Mouse (Mus musculus) brain, embryonic 14.5 days (tissue): ENCODE data around the gene Sp2.

Source experiments
- CTCF ChIP-seq: fragments of 200-500 bp; IDR thresholded peaks from 2 replicates; pipeline ENCODE4 v1.5.1; 2012; ENCODE audit warnings: inconsistent platforms, mild to moderate bottlenecking, moderate library complexity, borderline replicate concordance; ENCODE audit not compliant: insufficient read depth, insufficient read length; ENCODE audit errors: extremely low read depth
- POLR2A ChIP-seq: fragments of 200-500 bp; IDR thresholded peaks from 2 replicates; pipeline ENCODE4 v1.6.1; 2012; ENCODE audit warnings: mild to moderate bottlenecking, inconsistent platforms, borderline replicate concordance; ENCODE audit not compliant: poor library complexity, insufficient read depth, insufficient read length, severe bottlenecking; ENCODE audit errors: extremely low read depth

DNA sequence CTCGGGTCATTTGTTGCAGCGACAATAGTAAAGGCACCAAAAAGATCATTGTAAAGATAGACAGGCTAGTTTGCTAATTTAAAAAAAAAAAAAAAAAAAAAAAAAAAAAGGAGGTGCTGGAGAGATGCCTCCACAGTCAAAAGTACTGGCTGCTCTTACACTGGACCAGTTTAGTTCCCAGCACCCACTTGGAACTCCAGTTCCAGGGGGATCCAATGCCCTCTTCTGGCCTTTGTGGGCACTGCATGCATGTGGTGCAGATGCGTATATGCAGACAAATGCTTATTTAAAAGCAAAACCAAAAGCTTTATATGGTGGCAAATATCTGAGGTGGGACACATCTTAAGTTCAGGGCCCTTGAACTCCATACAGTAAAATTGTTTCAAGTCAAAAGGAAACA lies 32.0 kb downstream of the Sp2 start:
- TF ChIP-seq CTCF = no peak
- TF ChIP-seq POLR2A = no peak
